Mouse (Mus musculus) liver, embryonic 15.5 days (tissue): ENCODE results near the gene Kidins220. TPM values are rescaled to one million over a fixed set of nuclear protein-coding genes. Genes with fewer than 3 reads are reported as not detected.
A peak's percentile ranks its signal among the peaks of the same experiment; 100 is the strongest.

Experiments used
- ATAC-seq: fragments of 200-750 bp; cut with Nextera tagmentation; 2 replicates; pipeline ENCODE4 v1.8.0; 2017; ENCODE audit warnings: moderate number of reproducible peaks, mild to moderate bottlenecking, moderate library complexity; ENCODE audit not compliant: insufficient read depth
- H3K27ac ChIP-seq: fragments of 300-500 bp; sonication (generic); replicated peaks from 2 replicates; pipeline ENCODE4 v1.5.1; 2015; ENCODE audit warnings: mild to moderate bottlenecking, inconsistent platforms
- H3K27me3 ChIP-seq: fragments of 300-500 bp; sonication (generic); 2 replicates; pipeline ENCODE4 v1.6.1; 2015; ENCODE audit warnings: mild to moderate bottlenecking, inconsistent platforms
- H3K36me3 ChIP-seq: fragments of 300-500 bp; sonication (generic); replicated peaks from 2 replicates; pipeline ENCODE4 v1.6.1; 2015; ENCODE audit warnings: moderate library complexity, mild to moderate bottlenecking, inconsistent platforms
- H3K4me1 ChIP-seq: fragments of 300-500 bp; sonication (generic); replicated peaks from 2 replicates; pipeline ENCODE4 v1.6.1; 2015; ENCODE audit warnings: inconsistent platforms
- H3K4me2 ChIP-seq: fragments of 300-500 bp; sonication (generic); 2 replicates; pipeline ENCODE4 v1.6.1; 2015; ENCODE audit warnings: moderate library complexity, mild to moderate bottlenecking, inconsistent platforms
- H3K4me3 ChIP-seq: fragments of 300-500 bp; sonication (generic); replicated peaks from 2 replicates; pipeline ENCODE4 v1.5.1; 2015; ENCODE audit warnings: mild to moderate bottlenecking, inconsistent platforms
- H3K9ac ChIP-seq: fragments of 300-500 bp; sonication (generic); 2 replicates; pipeline ENCODE4 v1.6.1; 2015; ENCODE audit warnings: moderate library complexity, mild to moderate bottlenecking, inconsistent platforms
- H3K9me3 ChIP-seq: fragments of 300-500 bp; sonication (generic); replicated peaks from 2 replicates; pipeline ENCODE4 v1.6.1; 2016; ENCODE audit warnings: inconsistent platforms
- WGBS: fragments of 180-500 bp; shearing (Covaris S2); methylation state at CpG from one replicate; pipeline ENCODE4 v1.1.7; 2015; ENCODE audit warnings: mixed read lengths; ENCODE audit not compliant: insufficient replicate concordance; 5-methylcytosine and 5-hydroxymethylcytosine counted together
- polyA plus RNA-seq: library from polyadenylated mRNA; unstranded; fragments of >200 nt; fragmentation: Nextera tagmentation; extraction: Ambion mirVana; gene quantifications from 2 replicates; pipeline ENCODE4 v1.2.1, GENCODE M21; 2015

The Kidins220 gene
- 7.1 and 7.3 TPM in 2 replicates for polyA plus RNA-seq

GRCm38 (mm10) chr12:24974446-24975114 is at the start of gene Kidins220:
Gene Kidins220, plus strand, starts transcription at chr12:24974925.
- Histone ChIP-seq H3K4me3 (peak within 1 kb of the TSS; percentile 92), H3K36me3 (no peaks in the 10 kb centered on the region), H3K27me3 (peaks cover 4% of the 10 kb centered on the region; the same call in 1 of the 2 replicates), H3K9ac (peak within 1 kb of the TSS; percentile 79), H3K27ac (peak within 1 kb of the TSS; percentile 91), H3K4me2 (peak within 1 kb of the TSS; percentile 85), H3K9me3 (no peaks in the 10 kb centered on the region), H3K4me1 (peaks cover 30% of the 10 kb centered on the region)
- ATAC-seq, result peak; percentile 85
- 11% methylated on average over 27 of the region's 29 CpGs for WGBS

- H3K4me3 ChIP-seq, result no peak overlapping the region
- 68% methylated on average over 5 of the region's 5 CpGs for WGBS
- H3K9me3 ChIP-seq, result no peaks in the 10 kb centered on the region
- no peak for ATAC-seq
- no peak overlapping the region for H3K27ac ChIP-seq
- H3K36me3 ChIP-seq, result no peaks in the 10 kb centered on the region
- no peak overlapping the region for H3K4me2 ChIP-seq
- no peak overlapping the region for H3K9ac ChIP-seq
- peaks cover 14% of the 10 kb centered on the region for H3K4me1 ChIP-seq
- peaks cover 10% of the 10 kb centered on the region for H3K27me3 ChIP-seq
These were observed 49.4 kb upstream of the Kidins220 start for GRCm38 (mm10) chr12:24925276-24925675.

GRCm38 (mm10) chr12:24925684-24926083 is 49.0 kb upstream of the Kidins220 start:
- WGBS, result 69% methylated on average over 4 of the region's 4 CpGs
- Histone ChIP-seq H3K36me3 (no peaks in the 10 kb centered on the region), H3K9ac (no peak overlapping the region), H3K27me3 (peaks cover 10% of the 10 kb centered on the region), H3K27ac (no peak overlapping the region), H3K4me3 (no peak overlapping the region), H3K4me2 (no peak overlapping the region), H3K4me1 (peaks cover 18% of the 10 kb centered on the region), H3K9me3 (no peaks in the 10 kb centered on the region)
- no peak for ATAC-seq

GRCm38 (mm10) chr12:24928051-24928748 is 46.5 kb upstream of the Kidins220 start:
- H3K27ac ChIP-seq, result no peak overlapping the region
- H3K4me1 ChIP-seq, result peaks cover 26% of the 10 kb centered on the region
- 74% methylated on average over 18 of the region's 18 CpGs for WGBS
- no peak overlapping the region for H3K4me3 ChIP-seq
- no peak overlapping the region for H3K4me2 ChIP-seq
- peaks cover 10% of the 10 kb centered on the region for H3K27me3 ChIP-seq
- ATAC-seq, result no peak
- no peaks in the 10 kb centered on the region for H3K36me3 ChIP-seq
- H3K9ac ChIP-seq, result no peak overlapping the region
- no peaks in the 10 kb centered on the region for H3K9me3 ChIP-seq

- ATAC-seq, result no peak
- H3K9ac ChIP-seq, result no peak overlapping the region
These were observed 45.7 kb upstream of the Kidins220 start for GRCm38 (mm10) chr12:24929043-24929442.

GRCm38 (mm10) chr12:24930760-24931159 is 44.0 kb upstream of the Kidins220 start:
- H3K36me3 ChIP-seq, result no peaks in the 10 kb centered on the region
- 0 out of 2 replicates have a peak overlapping the region, but pooled peaks have one; percentile 18 for H3K9ac ChIP-seq
- H3K4me3 ChIP-seq, result no peak overlapping the region
- peaks cover 17% of the 10 kb centered on the region for H3K4me1 ChIP-seq
- peaks cover 3% of the 10 kb centered on the region; the same call in 1 of the 2 replicates for H3K27me3 ChIP-seq
- H3K27ac ChIP-seq, result peak overlapping the region; percentile 33; the same call in 1 of the 2 replicates
- H3K4me2 ChIP-seq, result no peak overlapping the region
- no peaks in the 10 kb centered on the region for H3K9me3 ChIP-seq
- 70% methylated on average over 3 of the region's 3 CpGs for WGBS
- ATAC-seq, result peak; percentile 88

More at GRCm38 (mm10) chr12:24929043-24929442, 45.7 kb upstream of the Kidins220 start:
- Histone ChIP-seq H3K27ac (no peak overlapping the region), H3K4me2 (no peak overlapping the region), H3K9me3 (no peaks in the 10 kb centered on the region), H3K36me3 (no peaks in the 10 kb centered on the region), H3K27me3 (peaks cover 10% of the 10 kb centered on the region), H3K4me3 (no peak overlapping the region), H3K4me1 (peaks cover 19% of the 10 kb centered on the region)
- WGBS, result 83% methylated on average over 7 of the region's 7 CpGs

- peaks cover 23% of the 10 kb centered on the region for H3K4me1 ChIP-seq
- peaks cover under 1% of the 10 kb centered on the region; the same call in 1 of the 2 replicates for H3K27me3 ChIP-seq
- H3K9me3 ChIP-seq, result no peaks in the 10 kb centered on the region
- no peak overlapping the region for H3K27ac ChIP-seq
- H3K36me3 ChIP-seq, result no peaks in the 10 kb centered on the region
- ATAC-seq, result no peak
- WGBS, result 68% methylated on average over 6 of the region's 6 CpGs
- H3K4me3 ChIP-seq, result no peak overlapping the region
- H3K4me2 ChIP-seq, result no peak overlapping the region
- no peak overlapping the region for H3K9ac ChIP-seq
These were observed 42.6 kb upstream of the Kidins220 start for GRCm38 (mm10) chr12:24932120-24932519.

GRCm38 (mm10) chr12:24933206-24933775 is 41.4 kb upstream of the Kidins220 start:
- no peaks in the 10 kb centered on the region for H3K36me3 ChIP-seq
- no peaks in the 10 kb centered on the region; the same call in 1 of the 2 replicates for H3K27me3 ChIP-seq
- WGBS, result 83% methylated on average over 1 of the region's 1 CpGs
- ATAC-seq, result no peak
- peaks cover 23% of the 10 kb centered on the region for H3K4me1 ChIP-seq
- no peak overlapping the region for H3K4me3 ChIP-seq
- H3K27ac ChIP-seq, result no peak overlapping the region
- no peak overlapping the region for H3K9ac ChIP-seq
- no peak overlapping the region for H3K4me2 ChIP-seq
- no peaks in the 10 kb centered on the region for H3K9me3 ChIP-seq

GRCm38 (mm10) chr12:24933996-24934395 is 40.7 kb upstream of the Kidins220 start:
- peaks cover 24% of the 10 kb centered on the region for H3K4me1 ChIP-seq
- H3K4me3 ChIP-seq, result no peak overlapping the region
- no peak overlapping the region for H3K4me2 ChIP-seq
- ATAC-seq, result no peak
- H3K27me3 ChIP-seq, result no peaks in the 10 kb centered on the region; the same call in 1 of the 2 replicates
- 74% methylated on average over 3 of the region's 3 CpGs for WGBS
- no peak overlapping the region for H3K27ac ChIP-seq
- no peak overlapping the region for H3K9ac ChIP-seq
- H3K36me3 ChIP-seq, result no peaks in the 10 kb centered on the region
- H3K9me3 ChIP-seq, result no peaks in the 10 kb centered on the region

GRCm38 (mm10) chr12:24936281-24936680 is 38.4 kb upstream of the Kidins220 start:
- H3K36me3 ChIP-seq, result no peaks in the 10 kb centered on the region
- no peak overlapping the region for H3K27ac ChIP-seq
- no peak overlapping the region for H3K4me2 ChIP-seq
- no peaks in the 10 kb centered on the region for H3K9me3 ChIP-seq
- 0% methylated on average over 1 of the region's 1 CpGs for WGBS
- H3K4me1 ChIP-seq, result peaks cover 22% of the 10 kb centered on the region
- no peak overlapping the region for H3K4me3 ChIP-seq
- no peak for ATAC-seq
- H3K9ac ChIP-seq, result no peak overlapping the region
- no peaks in the 10 kb centered on the region; the same call in 1 of the 2 replicates for H3K27me3 ChIP-seq

GRCm38 (mm10) chr12:24939372-24939771 is 35.4 kb upstream of the Kidins220 start:
- Histone ChIP-seq H3K4me2 (no peak overlapping the region), H3K36me3 (no peaks in the 10 kb centered on the region), H3K27ac (no peak overlapping the region), H3K27me3 (no peaks in the 10 kb centered on the region; the same call in 1 of the 2 replicates), H3K4me1 (peaks cover 49% of the 10 kb centered on the region), H3K9ac (no peak overlapping the region), H3K9me3 (no peaks in the 10 kb centered on the region), H3K4me3 (no peak overlapping the region)
- WGBS, result 59% methylated on average over 8 of the region's 8 CpGs
- no peak; the same call in 1 of the 2 replicates for ATAC-seq
